Mouse (Mus musculus) intestine, embryonic 14.5 days (tissue): ENCODE measurements at regions not wholly inside any gene's neighbourhood (a gene's known extent, or its start where the extent isn't known, plus 50 kb on each side); places are given as distances from the start of the nearest gene placed in this dataset.

Experiments
- ATAC-seq: fragments of 200-750 bp; cut with Nextera tagmentation; replicated peaks from 2 replicates; pipeline ENCODE4 v1.8.0; 2017; ENCODE audit warnings: low read depth, moderate number of reproducible peaks, moderate TSS enrichment, moderate library complexity; ENCODE audit not compliant: low FRiP score, low TSS enrichment
- DNase-seq: peaks from one replicate; pipeline ENCODE4 v3.0.0-alpha.2; 2018; ENCODE audit warnings: low spot score
- H3K27ac ChIP-seq: fragments of 300-500 bp; sonication (generic); 2 replicates; pipeline ENCODE4 v1.5.1; 2014; ENCODE audit warnings: low read depth, mild to moderate bottlenecking, control low read depth
- H3K27me3 ChIP-seq: fragments of 300-500 bp; sonication (generic); replicated peaks from 2 replicates; pipeline ENCODE4 v1.6.1; 2014; ENCODE audit warnings: low read length, control low read depth; ENCODE audit not compliant: control insufficient read depth, insufficient read depth
- H3K36me3 ChIP-seq: fragments of 300-500 bp; sonication (generic); 2 replicates; pipeline ENCODE4 v1.6.1; 2014; ENCODE audit warnings: low read length, control low read depth; ENCODE audit not compliant: control insufficient read depth, insufficient read depth
- H3K4me1 ChIP-seq: fragments of 300-500 bp; sonication (generic); replicated peaks from 2 replicates; pipeline ENCODE4 v1.6.1; 2014; ENCODE audit warnings: low read length, control low read depth, mixed read lengths; ENCODE audit not compliant: control insufficient read depth, insufficient read depth
- H3K4me2 ChIP-seq: fragments of 300-500 bp; sonication (generic); 2 replicates; pipeline ENCODE4 v1.6.1; 2014; ENCODE audit warnings: low read length
- H3K4me3 ChIP-seq: fragments of 300-500 bp; sonication (generic); 2 replicates; pipeline ENCODE4 v1.5.1; 2014; ENCODE audit warnings: low read depth, low read length, control low read depth, mixed read lengths
- H3K9ac ChIP-seq: fragments of 300-500 bp; sonication (generic); 2 replicates; pipeline ENCODE4 v1.6.1; 2014; ENCODE audit warnings: mild to moderate bottlenecking, low read length
- H3K9me3 ChIP-seq: fragments of 300-500 bp; sonication (generic); 2 replicates; pipeline ENCODE4 v1.6.1; 2016; ENCODE audit warnings: low read length, control low read depth; ENCODE audit not compliant: control insufficient read depth
- WGBS: fragments of 180-500 bp; shearing (Covaris S2); extraction: QIAGEN DNeasy Blood & Tissue Kit; methylation state at CpG from one replicate; pipeline ENCODE4 v1.1.7; 2014; 5-methylcytosine and 5-hydroxymethylcytosine counted together

GRCm38 (mm10) chr13:31405312-31405711 lies 150.6 kb upstream of the Foxq1 start:
- Histone ChIP-seq H3K27me3 (no peaks in the 10 kb centered on the region), H3K9ac (no peak overlapping the region), H3K4me1 (no peaks in the 10 kb centered on the region), H3K9me3 (no peaks in the 10 kb centered on the region), H3K4me3 (no peak overlapping the region), H3K4me2 (no peak overlapping the region), H3K27ac (no peak overlapping the region), H3K36me3 (no peaks in the 10 kb centered on the region)
- ATAC-seq (no peak), DNase-seq (no peak)
- 93% methylated on average over 2 of the region's 2 CpGs for WGBS

- H3K4me3 ChIP-seq = no peak overlapping the region
- no peak overlapping the region for H3K9ac ChIP-seq
- no peak overlapping the region for H3K4me2 ChIP-seq
- DNase-seq (no peak), ATAC-seq (no peak)
- no peaks in the 10 kb centered on the region for H3K9me3 ChIP-seq
- 55% methylated on average over 10 of the region's 10 CpGs for WGBS
- H3K36me3 ChIP-seq = no peaks in the 10 kb centered on the region
- H3K4me1 ChIP-seq = no peaks in the 10 kb centered on the region
- no peak overlapping the region for H3K27ac ChIP-seq
- H3K27me3 ChIP-seq = no peaks in the 10 kb centered on the region
These were observed 147.4 kb upstream of the Foxq1 start for GRCm38 (mm10) chr13:31408439-31409122.

DNA sequence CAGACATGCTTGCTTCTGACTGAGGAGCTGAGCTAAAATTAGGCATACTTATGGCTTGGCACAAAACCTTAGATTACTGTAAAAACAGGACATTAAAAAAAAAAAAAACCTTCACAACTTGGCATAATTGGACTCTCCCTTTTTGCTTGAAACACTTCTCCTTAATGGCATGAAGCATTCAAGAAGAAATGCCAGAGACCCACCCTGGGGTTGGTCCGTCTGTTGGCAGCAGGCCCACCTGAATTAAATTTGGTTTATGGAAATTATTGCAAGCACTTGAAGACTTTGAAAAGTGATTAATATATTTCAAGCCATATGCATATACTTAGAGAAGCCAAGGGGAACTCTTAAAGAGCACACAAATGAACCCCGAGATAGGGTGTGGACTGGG lies 146.8 kb upstream of the Foxq1 start:
- WGBS = 86% methylated on average over 2 of the region's 2 CpGs
- DNase-seq (no peak), ATAC-seq (no peak)
- Histone ChIP-seq H3K27ac (no peak overlapping the region), H3K36me3 (no peaks in the 10 kb centered on the region), H3K4me3 (no peak overlapping the region), H3K9ac (no peak overlapping the region), H3K4me1 (no peaks in the 10 kb centered on the region), H3K27me3 (no peaks in the 10 kb centered on the region), H3K9me3 (no peaks in the 10 kb centered on the region), H3K4me2 (no peak overlapping the region)

DNA sequence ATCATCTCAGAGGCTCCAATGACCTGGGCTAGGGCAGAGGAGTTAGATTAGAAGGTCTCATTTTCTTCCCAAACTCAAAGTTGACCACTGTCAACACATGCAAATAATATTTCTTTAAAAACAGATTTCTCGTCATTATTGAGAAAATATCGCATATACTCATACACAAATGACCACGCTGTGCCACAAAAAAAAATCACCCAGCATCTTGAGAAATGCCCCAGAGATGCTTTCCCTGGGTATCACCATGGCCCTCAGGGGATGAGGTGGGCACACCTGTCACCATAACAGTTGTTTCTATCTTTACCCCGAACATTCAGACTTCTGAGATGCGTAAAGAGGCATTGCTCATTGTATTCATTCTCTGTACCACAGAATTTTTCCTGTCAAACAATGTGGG lies 134.4 kb upstream of the Foxq1 start:
- H3K27me3 ChIP-seq = no peaks in the 10 kb centered on the region
- no peak overlapping the region for H3K9ac ChIP-seq
- no peak overlapping the region for H3K4me2 ChIP-seq
- WGBS = 96% methylated on average over 5 of the region's 5 CpGs
- no peak for ATAC-seq
- H3K4me3 ChIP-seq = no peak overlapping the region
- no peaks in the 10 kb centered on the region for H3K36me3 ChIP-seq
- H3K27ac ChIP-seq = no peak overlapping the region
- DNase-seq = no peak
- no peaks in the 10 kb centered on the region for H3K4me1 ChIP-seq
- no peaks in the 10 kb centered on the region for H3K9me3 ChIP-seq

- Histone ChIP-seq H3K9me3 (no peaks in the 10 kb centered on the region), H3K4me2 (no peak overlapping the region), H3K4me3 (no peak overlapping the region), H3K27me3 (no peaks in the 10 kb centered on the region), H3K9ac (no peak overlapping the region), H3K36me3 (no peaks in the 10 kb centered on the region), H3K4me1 (no peaks in the 10 kb centered on the region), H3K27ac (no peak overlapping the region)
- peak; percentile 55 for DNase-seq
- ATAC-seq = no peak
- WGBS = 57% methylated on average over 3 of the region's 3 CpGs
These were observed 132.3 kb upstream of the Foxq1 start for GRCm38 (mm10) chr13:31423599-31423998.

- ATAC-seq (no peak), DNase-seq (no peak)
- H3K9ac ChIP-seq = no peak overlapping the region
- no peaks in the 10 kb centered on the region for H3K4me1 ChIP-seq
- H3K9me3 ChIP-seq = no peaks in the 10 kb centered on the region
- H3K4me3 ChIP-seq = no peak overlapping the region
- no peak overlapping the region for H3K4me2 ChIP-seq
- H3K27me3 ChIP-seq = no peaks in the 10 kb centered on the region
- 84% methylated on average over 7 of the region's 7 CpGs for WGBS
- no peak overlapping the region for H3K27ac ChIP-seq
- no peaks in the 10 kb centered on the region for H3K36me3 ChIP-seq
These were observed 130.0 kb upstream of the Foxq1 start for GRCm38 (mm10) chr13:31425825-31426500.

DNA sequence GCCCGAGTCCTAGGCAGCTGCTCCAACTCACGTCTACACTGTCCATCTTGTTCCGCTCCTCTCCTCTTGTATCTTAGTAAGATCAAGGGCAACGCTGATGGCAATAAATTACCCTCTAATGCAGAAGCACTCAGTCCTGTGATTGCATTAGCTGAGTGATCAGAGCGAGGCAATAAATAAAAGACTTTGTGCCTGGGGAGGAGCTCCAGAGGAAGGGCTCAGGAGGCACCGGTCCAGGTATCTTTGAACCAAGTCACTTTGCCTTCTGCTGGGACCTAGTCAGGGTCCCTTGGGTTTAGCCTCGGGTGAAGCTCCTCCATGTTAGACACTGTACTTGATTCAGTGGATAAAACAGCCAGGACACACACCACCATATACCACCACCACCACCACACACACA lies 119.5 kb upstream of the Foxq1 start:
- Histone ChIP-seq H3K36me3 (no peaks in the 10 kb centered on the region), H3K4me2 (no peak overlapping the region), H3K4me3 (no peak overlapping the region), H3K4me1 (peaks cover 3% of the 10 kb centered on the region; the same call in 1 of the 2 replicates), H3K9me3 (no peaks in the 10 kb centered on the region), H3K27ac (no peak overlapping the region), H3K27me3 (no peaks in the 10 kb centered on the region), H3K9ac (no peak overlapping the region)
- DNase-seq (no peak), ATAC-seq (no peak)
- WGBS = 32% methylated on average over 7 of the region's 7 CpGs

DNA sequence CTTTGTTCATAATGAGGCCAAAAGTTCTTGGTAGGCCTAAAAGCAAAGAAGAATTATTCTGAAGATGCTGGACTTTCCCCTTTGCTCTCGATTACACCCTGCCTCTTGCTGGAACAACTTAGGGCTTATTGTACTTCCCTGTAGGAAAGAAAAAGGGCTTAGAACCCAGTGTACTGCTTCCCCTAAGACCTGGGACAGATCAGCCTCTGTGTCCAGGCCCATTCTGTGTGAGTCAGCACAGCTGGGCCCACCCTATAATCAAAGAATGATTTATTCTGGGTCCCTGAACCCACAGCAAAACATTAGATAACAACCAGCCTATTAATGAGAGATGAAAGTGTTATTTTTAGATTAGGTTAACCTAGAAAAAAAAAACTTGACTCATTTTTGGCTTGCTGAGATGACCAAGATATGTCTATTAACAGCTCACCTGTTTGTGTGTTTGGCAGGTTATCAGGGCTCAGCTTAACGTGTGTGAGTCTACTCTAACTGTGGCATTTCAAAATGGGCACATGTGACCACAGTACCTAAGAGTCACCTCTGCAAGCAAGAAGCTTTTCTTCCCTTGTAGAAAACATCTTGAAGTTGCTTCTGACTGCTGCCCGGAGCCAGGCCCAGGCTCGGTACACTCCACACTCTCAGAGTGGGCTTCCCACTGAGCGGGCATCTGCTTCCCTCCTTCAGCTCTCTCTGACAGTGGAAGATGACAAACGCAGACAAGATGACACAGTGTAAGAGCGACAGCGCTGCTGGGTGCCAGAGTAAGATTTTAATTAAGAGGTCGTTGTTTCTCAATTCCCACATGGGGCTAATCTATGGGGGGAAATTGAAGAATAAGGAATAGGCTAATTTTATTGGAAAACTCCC lies 115.9 kb upstream of the Foxq1 start:
- 76% methylated on average over 9 of the region's 9 CpGs for WGBS
- Histone ChIP-seq H3K27me3 (no peaks in the 10 kb centered on the region), H3K4me3 (no peak overlapping the region), H3K4me2 (no peak overlapping the region), H3K4me1 (peaks cover 3% of the 10 kb centered on the region; the same call in 1 of the 2 replicates), H3K9me3 (no peaks in the 10 kb centered on the region), H3K36me3 (no peaks in the 10 kb centered on the region), H3K9ac (no peak overlapping the region), H3K27ac (no peak overlapping the region)
- ATAC-seq = no peak
- no peak for DNase-seq
